Mouse (Mus musculus) forelimb bud, embryonic 11.5 days (tissue): ENCODE measurements around the gene B4galnt4.

ENCODE experiments used
- DNase-seq: peaks from one replicate; pipeline ENCODE4 v3.0.0-alpha.2; 2012; ENCODE audit warnings: low read depth, low spot score

The B4galnt4 gene

GRCm38 (mm10) chr7:141070058-141070862, 9.4 kb downstream of the B4galnt4 start:
- DNase-seq: peak; percentile 84

GRCm38 (mm10) chr7:141072017-141072745, 11.3 kb downstream of the B4galnt4 start:
- DNase-seq: no peak

GRCm38 (mm10) chr7:141073782-141074181, 12.9 kb downstream of the B4galnt4 start:
- no peak for DNase-seq

GRCm38 (mm10) chr7:141077841-141078240, 16.9 kb downstream of the B4galnt4 start, which contains the start of gene Pkp3:
Gene Pkp3, plus strand, starts transcription at chr7:141078218.
- no peak for DNase-seq

- DNase-seq: no peak
These were observed 18.0 kb downstream of the B4galnt4 start for GRCm38 (mm10) chr7:141078876-141079275.

- DNase-seq: no peak
These were observed 18.9 kb downstream of the B4galnt4 start for GRCm38 (mm10) chr7:141079481-141080449.

GRCm38 (mm10) chr7:141087894-141088293, 27.0 kb downstream of the B4galnt4 start:
- DNase-seq: no peak

- no peak for DNase-seq
These were observed 27.6 kb downstream of the B4galnt4 start for GRCm38 (mm10) chr7:141088473-141088872.

- DNase-seq: no peak
These were observed 29.3 kb downstream of the B4galnt4 start for GRCm38 (mm10) chr7:141090228-141090627.

- DNase-seq: peak; percentile 64
These were observed 31.3 kb downstream of the B4galnt4 start for GRCm38 (mm10) chr7:141092051-141092735.

GRCm38 (mm10) chr7:141093950-141094349, 33.0 kb downstream of the B4galnt4 start:
- DNase-seq: no peak

- DNase-seq: no peak
These were observed 33.7 kb downstream of the B4galnt4 start for GRCm38 (mm10) chr7:141094487-141095205.

GRCm38 (mm10) chr7:141096021-141096420, 35.1 kb downstream of the B4galnt4 start:
- DNase-seq: no peak

- no peak for DNase-seq
These were observed 35.7 kb downstream of the B4galnt4 start for GRCm38 (mm10) chr7:141096649-141097056.

- DNase-seq: no peak
These were observed 36.3 kb downstream of the B4galnt4 start for GRCm38 (mm10) chr7:141097177-141097576.

- no peak for DNase-seq
These were observed 39.2 kb downstream of the B4galnt4 start, which contains the start of gene Sigirr for GRCm38 (mm10) chr7:141099911-141100691. Gene Sigirr, minus strand, starts transcription at chr7:141100572.

- no peak for DNase-seq
These were observed 42.3 kb downstream of the B4galnt4 start for GRCm38 (mm10) chr7:141103161-141103560.

- DNase-seq: no peak
These were observed 55.0 kb downstream of the B4galnt4 start for GRCm38 (mm10) chr7:141115874-141116273.

GRCm38 (mm10) chr7:141117636-141118035, 56.7 kb downstream of the B4galnt4 start, which contains the start of gene Ano9:
Gene Ano9, minus strand, starts transcription at chr7:141117806.
- no peak for DNase-seq
